Mouse (Mus musculus) kidney, adult 2 months (tissue): ENCODE results near the gene Dscam. TPM values are rescaled to one million over a fixed set of nuclear protein-coding genes. Genes with fewer than 3 reads are reported as not detected.

Experiments
- DNase-seq: peaks from one replicate; pipeline ENCODE4 v3.0.0; 2021
- H3K27ac ChIP-seq: fragments of 200-500 bp; 2 replicates; pipeline ENCODE4 v1.5.1; 2012; ENCODE audit warnings: low read depth, low read length, control low read depth, inconsistent platforms; ENCODE audit not compliant: insufficient read depth
- H3K27me3 ChIP-seq: fragments of 200-500 bp; replicated peaks from 2 replicates; pipeline ENCODE4 v1.6.1; 2012; ENCODE audit warnings: mild to moderate bottlenecking, moderate library complexity, low read length, inconsistent platforms; ENCODE audit not compliant: control insufficient read depth, insufficient read depth
- H3K36me3 ChIP-seq: fragments of 200-500 bp; 2 replicates; pipeline ENCODE4 v1.6.1; 2012; ENCODE audit warnings: mild to moderate bottlenecking, moderate library complexity, low read length, inconsistent platforms; ENCODE audit not compliant: control insufficient read depth, insufficient read depth
- H3K4me1 ChIP-seq: fragments of 200-500 bp; 2 replicates; pipeline ENCODE4 v1.6.1; 2011; ENCODE audit warnings: low read length; ENCODE audit not compliant: control insufficient read depth, insufficient read depth
- H3K4me3 ChIP-seq: fragments of 200-500 bp; 2 replicates; pipeline ENCODE4 v1.5.1; 2011; ENCODE audit warnings: mild to moderate bottlenecking, low read depth, low read length, control low read depth; ENCODE audit not compliant: insufficient read depth
- CTCF ChIP-seq: fragments of 200-500 bp; conservative IDR thresholded peaks from 2 replicates; pipeline ENCODE4 v1.5.1; 2011; ENCODE audit warnings: low read depth, mild to moderate bottlenecking, control low read depth, low read length, moderate library complexity, mixed read lengths; ENCODE audit not compliant: insufficient read depth, insufficient read length
- POLR2A ChIP-seq: fragments of 200-500 bp; IDR thresholded peaks from one replicate; pipeline ENCODE4 v1.6.1; 2011; ENCODE audit warnings: low read depth, low read length, control low read depth
- WGBS: fragments of 180-500 bp; shearing (Covaris S2); methylation state at CpG from one replicate; pipeline ENCODE4 v1.1.7; 2018; 5-methylcytosine and 5-hydroxymethylcytosine counted together
- polyA plus RNA-seq: library from polyadenylated mRNA; depleted of rRNA; stranded (reverse); fragments of >200 nt; gene quantifications from 2 replicates; pipeline ENCODE4 v1.2.3, GENCODE M21; 2012

Gene Dscam
- polyA plus RNA-seq, 1 experiment: 0.06 TPM

- H3K4me3 ChIP-seq: no peak overlapping the region
- H3K4me1 ChIP-seq: no peaks in the 10 kb centered on the region
- no peaks in the 10 kb centered on the region for H3K36me3 ChIP-seq
- TF ChIP-seq CTCF: no peak
- no peak for TF ChIP-seq POLR2A
- H3K27me3 ChIP-seq: no peaks in the 10 kb centered on the region
- no peak overlapping the region for H3K27ac ChIP-seq
- 69% methylated on average over 4 of the region's 4 CpGs for WGBS
- no peak for DNase-seq
Observed at GRCm38 (mm10) chr16:97110028-97110427, 60.5 kb downstream of the Dscam start.

GRCm38 (mm10) chr16:97105266-97105665, 65.3 kb downstream of the Dscam start:
- WGBS: 71% methylated on average over 2 of the region's 2 CpGs
- Histone ChIP-seq H3K27ac (no peak overlapping the region), H3K4me3 (no peak overlapping the region), H3K36me3 (no peaks in the 10 kb centered on the region), H3K4me1 (no peaks in the 10 kb centered on the region), H3K27me3 (no peaks in the 10 kb centered on the region)
- no peak for DNase-seq
- no peak for TF ChIP-seq POLR2A
- no peak for TF ChIP-seq CTCF

- Histone ChIP-seq H3K27me3 (no peaks in the 10 kb centered on the region), H3K4me1 (no peaks in the 10 kb centered on the region), H3K36me3 (no peaks in the 10 kb centered on the region), H3K4me3 (no peak overlapping the region), H3K27ac (no peak overlapping the region)
- WGBS: 61% methylated on average over 2 of the region's 2 CpGs
- no peak for TF ChIP-seq POLR2A
- TF ChIP-seq CTCF: no peak
- peak; percentile 14 for DNase-seq
Observed at GRCm38 (mm10) chr16:97103046-97103445, 67.5 kb downstream of the Dscam start.

- peak; percentile 12 for DNase-seq
- Histone ChIP-seq H3K4me3 (no peak overlapping the region), H3K27me3 (no peaks in the 10 kb centered on the region), H3K36me3 (no peaks in the 10 kb centered on the region), H3K27ac (no peak overlapping the region), H3K4me1 (no peaks in the 10 kb centered on the region)
- WGBS: 36% methylated on average over 2 of the region's 2 CpGs
- TF ChIP-seq CTCF: no peak
- no peak for TF ChIP-seq POLR2A
Observed at GRCm38 (mm10) chr16:97100091-97100490, 70.5 kb downstream of the Dscam start.

GRCm38 (mm10) chr16:97098508-97098907, 72.0 kb downstream of the Dscam start:
- H3K4me3 ChIP-seq: no peak overlapping the region
- H3K4me1 ChIP-seq: no peaks in the 10 kb centered on the region
- no peak overlapping the region for H3K27ac ChIP-seq
- 58% methylated on average over 5 of the region's 5 CpGs for WGBS
- H3K27me3 ChIP-seq: no peaks in the 10 kb centered on the region
- no peak for DNase-seq
- no peaks in the 10 kb centered on the region for H3K36me3 ChIP-seq
- no peak for TF ChIP-seq CTCF
- TF ChIP-seq POLR2A: no peak

- DNase-seq: peak; percentile 8
- H3K4me1 ChIP-seq: no peaks in the 10 kb centered on the region
- H3K4me3 ChIP-seq: no peak overlapping the region
- 81% methylated on average over 2 of the region's 2 CpGs for WGBS
- H3K27ac ChIP-seq: no peak overlapping the region
- no peak for TF ChIP-seq POLR2A
- H3K27me3 ChIP-seq: no peaks in the 10 kb centered on the region
- H3K36me3 ChIP-seq: no peaks in the 10 kb centered on the region
Observed at GRCm38 (mm10) chr16:97096709-97097108, 73.8 kb downstream of the Dscam start.

GRCm38 (mm10) chr16:97095496-97095895, 75.1 kb downstream of the Dscam start:
- no peak overlapping the region for H3K27ac ChIP-seq
- no peak for DNase-seq
- no peaks in the 10 kb centered on the region for H3K27me3 ChIP-seq
- H3K4me1 ChIP-seq: no peaks in the 10 kb centered on the region
- H3K4me3 ChIP-seq: no peak overlapping the region
- WGBS: 88% methylated on average over 1 of the region's 1 CpGs
- no peaks in the 10 kb centered on the region for H3K36me3 ChIP-seq
- TF ChIP-seq POLR2A (no peak), CTCF (no peak)

GRCm38 (mm10) chr16:97089339-97089738, 81.2 kb downstream of the Dscam start:
- DNase-seq: no peak
- 46% methylated on average over 3 of the region's 3 CpGs for WGBS
- H3K27me3 ChIP-seq: no peaks in the 10 kb centered on the region
- H3K4me1 ChIP-seq: no peaks in the 10 kb centered on the region
- no peak overlapping the region for H3K27ac ChIP-seq
- H3K4me3 ChIP-seq: no peak overlapping the region
- no peaks in the 10 kb centered on the region for H3K36me3 ChIP-seq
- TF ChIP-seq CTCF: no peak
- TF ChIP-seq POLR2A: no peak
